Mouse (Mus musculus): ENCODE results near the gene Trpm8. TPM values are rescaled to one million over a fixed set of nuclear protein-coding genes. Genes with fewer than 3 reads are reported as not detected.
A peak's percentile ranks its signal among the peaks of the same experiment; 100 is the strongest.

Trpm8 gene
- total RNA-seq, 2 experiments from 2014 or later = not detected

GRCm38 (mm10) chr1:88262255-88262654 is 15.2 kb upstream of the Trpm8 start:
- ATAC-seq (replicated peaks; ENCODE audit: low FRiP score, poor library complexity, severe bottlenecking) = no peak

GRCm38 (mm10) chr1:88262961-88263360 is 14.5 kb upstream of the Trpm8 start:
- ATAC-seq (replicated peaks; ENCODE audit: low FRiP score, poor library complexity, severe bottlenecking) = no peak

- no peak for ATAC-seq (replicated peaks; ENCODE audit: low FRiP score, poor library complexity, severe bottlenecking)
Measured at GRCm38 (mm10) chr1:88263778-88264177, 13.7 kb upstream of the Trpm8 start.

GRCm38 (mm10) chr1:88264237-88264868 is 13.1 kb upstream of the Trpm8 start:
- ATAC-seq (replicated peaks; ENCODE audit: low FRiP score, poor library complexity, severe bottlenecking) = no peak

- no peak for ATAC-seq (replicated peaks; ENCODE audit: low FRiP score, poor library complexity, severe bottlenecking)
Measured at GRCm38 (mm10) chr1:88264869-88265240, 12.6 kb upstream of the Trpm8 start.

GRCm38 (mm10) chr1:88266123-88266522 is 11.3 kb upstream of the Trpm8 start:
- no peak for ATAC-seq (replicated peaks; ENCODE audit: low FRiP score, poor library complexity, severe bottlenecking)

- no peak for ATAC-seq (replicated peaks; ENCODE audit: low FRiP score, poor library complexity, severe bottlenecking)
Measured at GRCm38 (mm10) chr1:88267489-88267888, 10.0 kb upstream of the Trpm8 start.

- no peak for ATAC-seq (replicated peaks; ENCODE audit: low FRiP score, poor library complexity, severe bottlenecking)
Measured at GRCm38 (mm10) chr1:88268070-88268469, 9.4 kb upstream of the Trpm8 start.

GRCm38 (mm10) chr1:88269539-88270309 is 7.7 kb upstream of the Trpm8 start:
- no peak for ATAC-seq (replicated peaks; ENCODE audit: low FRiP score, poor library complexity, severe bottlenecking)

- ATAC-seq (replicated peaks; ENCODE audit: low FRiP score, poor library complexity, severe bottlenecking) = no peak
Measured at GRCm38 (mm10) chr1:88272851-88273250, 4.6 kb upstream of the Trpm8 start.

GRCm38 (mm10) chr1:88273326-88273725 is 4.1 kb upstream of the Trpm8 start:
- no peak for ATAC-seq (replicated peaks; ENCODE audit: low FRiP score, poor library complexity, severe bottlenecking)

- ATAC-seq (replicated peaks; ENCODE audit: low FRiP score, poor library complexity, severe bottlenecking) = no peak
Measured at GRCm38 (mm10) chr1:88273832-88274231, 3.6 kb upstream of the Trpm8 start.

- no peak for ATAC-seq (replicated peaks; ENCODE audit: low FRiP score, poor library complexity, severe bottlenecking)
Measured at GRCm38 (mm10) chr1:88274371-88275077, 2.9 kb upstream of the Trpm8 start.

- no peak for ATAC-seq (replicated peaks; ENCODE audit: low FRiP score, poor library complexity, severe bottlenecking)
Measured at GRCm38 (mm10) chr1:88275078-88275680, 2.3 kb upstream of the Trpm8 start.

- ATAC-seq (replicated peaks; ENCODE audit: low FRiP score, poor library complexity, severe bottlenecking) = peak; percentile 8
Measured at GRCm38 (mm10) chr1:88275698-88276523, 1.6 kb upstream of the Trpm8 start.

GRCm38 (mm10) chr1:88276524-88277097 is 850 bp upstream of the Trpm8 start:
- peak; percentile 47 for ATAC-seq (replicated peaks; ENCODE audit: low FRiP score, poor library complexity, severe bottlenecking)

- no peak for ATAC-seq (replicated peaks; ENCODE audit: low FRiP score, poor library complexity, severe bottlenecking)
Measured at GRCm38 (mm10) chr1:88277818-88278511, 504 bp downstream of the Trpm8 start.

GRCm38 (mm10) chr1:88279111-88280005 is 1.9 kb downstream of the Trpm8 start:
- no peak for ATAC-seq (replicated peaks; ENCODE audit: low FRiP score, poor library complexity, severe bottlenecking)
